Mouse (Mus musculus) heart, adult 2 months (tissue): ENCODE data around the gene Ppa1.

ENCODE experiments used
- CTCF ChIP-seq: fragments of 200-600 bp; IDR thresholded peaks from 2 replicates; pipeline ENCODE4 v1.8.1; 2022; ENCODE audit warnings: antibody characterized with exemption, mild to moderate bottlenecking, moderate library complexity
- POLR2A ChIP-seq: fragments of 200-500 bp; IDR thresholded peaks from 2 replicates; pipeline ENCODE4 v1.6.1; 2011; ENCODE audit warnings: mild to moderate bottlenecking, low read depth, low read length, control low read depth; ENCODE audit not compliant: insufficient read depth

DNA sequence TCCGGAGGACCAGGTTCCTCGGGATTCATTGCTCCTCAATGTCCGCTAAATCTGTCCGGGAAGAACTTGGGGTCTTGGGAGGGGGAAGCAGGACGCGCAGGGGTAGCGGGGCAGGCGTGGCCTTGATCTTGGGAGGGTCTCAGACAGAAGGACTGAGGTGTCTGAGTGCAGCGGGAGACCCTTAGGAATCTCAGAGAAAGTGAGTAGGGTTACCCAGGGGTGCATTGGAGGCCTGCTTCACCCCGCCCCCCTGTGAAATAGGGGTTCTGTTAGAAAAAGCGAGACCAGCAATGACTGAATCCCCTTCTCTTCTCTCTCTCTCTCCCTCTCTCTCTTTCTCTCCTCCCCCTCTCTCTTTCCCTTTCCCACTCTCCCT is 67.1 kb downstream of the Ppa1 start:
- TF ChIP-seq POLR2A, result no peak
- TF ChIP-seq CTCF, result no peak
